Mouse (Mus musculus) small intestine, adult 2 months (tissue): ENCODE measurements around the gene Abhd12.

Experiments
- CTCF ChIP-seq: fragments of 200-500 bp; IDR thresholded peaks from 2 replicates; pipeline ENCODE4 v1.5.1; 2012; ENCODE audit warnings: low read depth, mild to moderate bottlenecking, control low read depth, inconsistent platforms, low read length, moderate library complexity, mixed read lengths; ENCODE audit not compliant: insufficient replicate concordance, insufficient read length; ENCODE audit errors: extremely low read depth
- POLR2A ChIP-seq: fragments of 200-500 bp; IDR thresholded peaks from 2 replicates; pipeline ENCODE4 v1.6.1; 2012; ENCODE audit warnings: low read depth, mild to moderate bottlenecking, control low read depth, inconsistent platforms, low read length, moderate library complexity

DNA sequence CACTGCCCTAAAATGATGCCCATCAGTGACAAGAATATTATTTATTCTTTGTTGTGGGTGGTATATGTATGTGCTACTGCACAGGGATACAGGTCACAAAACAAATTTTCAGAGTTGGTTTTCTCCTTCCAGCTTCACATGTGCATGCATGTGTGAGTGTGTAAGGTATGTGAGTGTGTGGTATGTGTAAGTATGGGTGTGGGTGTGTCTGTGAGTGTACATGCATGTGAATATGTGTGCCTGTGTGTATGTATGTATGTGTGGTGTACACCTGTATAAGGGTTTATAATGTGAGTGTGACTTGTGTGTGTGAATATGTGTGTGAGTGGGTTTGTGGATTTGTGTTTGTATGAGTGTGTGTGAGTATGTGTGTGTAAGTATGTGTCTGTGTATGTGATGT is 49.4 kb downstream of the Abhd12 start:
- TF ChIP-seq CTCF (no peak), POLR2A (no peak)
